Mouse (Mus musculus) G1E (cell line): ENCODE results near the gene Trp53i13.

Source experiments
- CTCF ChIP-seq: IDR thresholded peaks from 2 replicates; pipeline ENCODE4 v1.5.1; 2012; ENCODE audit warnings: low read depth, low read length, inconsistent platforms, mixed read lengths
- GATA1 ChIP-seq: IDR thresholded peaks from 2 replicates; pipeline ENCODE4 v1.6.1; 2012; ENCODE audit warnings: borderline replicate concordance, low read length, inconsistent platforms, mixed read lengths
- POLR2AphosphoS5 ChIP-seq: IDR thresholded peaks from 2 replicates; pipeline ENCODE4 v1.6.1; 2012; ENCODE audit warnings: low read depth, low read length, inconsistent platforms; ENCODE audit not compliant: insufficient replicate concordance
- TAL1 ChIP-seq: conservative IDR thresholded peaks from 2 replicates; pipeline ENCODE4 v1.6.1; 2012; ENCODE audit warnings: low read depth, low read length, inconsistent platforms, mixed read lengths

DNA sequence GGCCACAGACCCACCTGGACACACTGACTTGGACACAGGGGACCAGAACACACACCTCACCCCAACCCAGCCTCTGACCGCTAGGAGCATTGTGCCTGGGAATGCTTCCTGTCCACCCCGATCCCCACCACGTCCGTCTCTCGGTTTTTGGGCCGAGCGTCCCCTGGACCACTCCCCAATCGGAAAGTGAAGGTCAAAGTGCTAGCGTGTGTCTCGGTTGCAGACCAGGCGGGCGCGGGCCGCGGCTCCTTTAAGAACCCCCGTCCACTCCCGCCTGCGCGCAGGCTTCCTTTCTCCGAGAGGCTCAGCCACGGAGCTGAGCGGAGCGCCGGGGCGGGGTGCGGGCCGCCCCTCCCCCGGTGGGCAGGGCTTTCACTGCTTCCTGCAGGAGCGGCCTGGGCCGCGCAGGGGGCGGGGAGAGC is 22.9 kb downstream of the Trp53i13 start:
- TF ChIP-seq CTCF: no peak
- no peak for TF ChIP-seq POLR2AphosphoS5
- no peak for TF ChIP-seq GATA1
- TF ChIP-seq TAL1: no peak
